Mouse (Mus musculus): ENCODE results near the gene Timeless. TPM values are rescaled to one million over a fixed set of nuclear protein-coding genes. Genes with fewer than 3 reads are reported as not detected.
"Not testable (repeated sequence)": the region's sequence is repeated elsewhere in the genome, so short reads cannot be mapped to it uniquely, and the experiment has no call there.

Timeless gene
- polyA plus RNA-seq (2015; fragmentation: Nextera tagmentation; extraction: Ambion mirVana), result 43.7 and 46.4 TPM in 2 replicates

- H3K9me3 ChIP-seq, result no peaks in the 10 kb centered on the region
- WGBS, result under 1% methylated on average over 48 of the region's 58 CpGs
- peaks cover 7% of the 10 kb centered on the region for H3K4me1 ChIP-seq
- H3K27ac ChIP-seq, result peak within 1 kb of the TSS; percentile 96
- peak; percentile 91 for ATAC-seq (ENCODE audit: insufficient read depth, low FRiP score, low read depth)
- no peaks in the 10 kb centered on the region for H3K27me3 ChIP-seq (replicated peaks)
- H3K4me3 ChIP-seq (replicated peaks), result peak within 1 kb of the TSS; percentile 77
- H3K9ac ChIP-seq, result peak within 1 kb of the TSS; percentile 75
- H3K36me3 ChIP-seq, result no peaks in the 10 kb centered on the region
- peak within 1 kb of the TSS; percentile 66 for H3K4me2 ChIP-seq
These were observed at the start of gene Timeless for GRCm38 (mm10) chr10:128231697-128232419. Timeless (plus strand) TSS chr10:128232065.

- Histone ChIP-seq H3K36me3 (no peaks in the 10 kb centered on the region), H3K9ac (no peak overlapping the region), H3K27me3 (replicated peaks) (no peaks in the 10 kb centered on the region), H3K4me3 (replicated peaks) (no peak overlapping the region), H3K27ac (no peak overlapping the region), H3K4me1 (no peaks in the 10 kb centered on the region), H3K9me3 (no peaks in the 10 kb centered on the region), H3K4me2 (no peak overlapping the region)
- WGBS, result 61% methylated on average over 2 of the region's 2 CpGs
- no peak for ATAC-seq (ENCODE audit: insufficient read depth, low FRiP score, low read depth)
These were observed 47.6 kb upstream of the Timeless start for GRCm38 (mm10) chr10:128184296-128184695.

GRCm38 (mm10) chr10:128185277-128185940 lies 46.5 kb upstream of the Timeless start:
- Histone ChIP-seq H3K27ac (no peak overlapping the region), H3K36me3 (no peaks in the 10 kb centered on the region), H3K27me3 (replicated peaks) (no peaks in the 10 kb centered on the region), H3K4me1 (no peaks in the 10 kb centered on the region), H3K9ac (no peak overlapping the region), H3K4me3 (replicated peaks) (no peak overlapping the region), H3K4me2 (no peak overlapping the region), H3K9me3 (no peaks in the 10 kb centered on the region)
- ATAC-seq (ENCODE audit: insufficient read depth, low FRiP score, low read depth), result no peak
- 61% methylated on average over 6 of the region's 6 CpGs for WGBS

- Histone ChIP-seq H3K9me3 (no peaks in the 10 kb centered on the region), H3K36me3 (no peaks in the 10 kb centered on the region), H3K27me3 (replicated peaks) (no peaks in the 10 kb centered on the region), H3K4me1 (no peaks in the 10 kb centered on the region), H3K4me3 (replicated peaks) (no peak overlapping the region), H3K27ac (no peak overlapping the region), H3K9ac (no peak overlapping the region), H3K4me2 (no peak overlapping the region)
- WGBS, result 47% methylated on average over 2 of the region's 2 CpGs
- ATAC-seq (ENCODE audit: insufficient read depth, low FRiP score, low read depth), result peak; percentile 47; the same call in 1 of the 2 replicates
These were observed 45.9 kb upstream of the Timeless start for GRCm38 (mm10) chr10:128185959-128186358.

GRCm38 (mm10) chr10:128187181-128187605 lies 44.7 kb upstream of the Timeless start:
- no peak overlapping the region for H3K9ac ChIP-seq
- H3K4me2 ChIP-seq, result no peak overlapping the region
- no peaks in the 10 kb centered on the region for H3K36me3 ChIP-seq
- no peaks in the 10 kb centered on the region for H3K27me3 ChIP-seq (replicated peaks)
- 66% methylated on average over 5 of the region's 5 CpGs for WGBS
- no peak overlapping the region for H3K27ac ChIP-seq
- H3K9me3 ChIP-seq, result no peaks in the 10 kb centered on the region
- peak; percentile 59; the same call in 1 of the 2 replicates for ATAC-seq (ENCODE audit: insufficient read depth, low FRiP score, low read depth)
- no peaks in the 10 kb centered on the region for H3K4me1 ChIP-seq
- H3K4me3 ChIP-seq (replicated peaks), result no peak overlapping the region

- no peak overlapping the region for H3K27ac ChIP-seq
- no peaks in the 10 kb centered on the region for H3K9me3 ChIP-seq
- ATAC-seq (ENCODE audit: insufficient read depth, low FRiP score, low read depth), result no peak
- H3K9ac ChIP-seq, result no peak overlapping the region
- H3K4me3 ChIP-seq (replicated peaks), result no peak overlapping the region
- WGBS, result 45% methylated on average over 2 of the region's 2 CpGs
- no peaks in the 10 kb centered on the region for H3K4me1 ChIP-seq
- H3K4me2 ChIP-seq, result no peak overlapping the region
- no peaks in the 10 kb centered on the region for H3K27me3 ChIP-seq (replicated peaks)
- H3K36me3 ChIP-seq, result no peaks in the 10 kb centered on the region
These were observed 43.5 kb upstream of the Timeless start for GRCm38 (mm10) chr10:128188242-128188877.

- H3K4me3 ChIP-seq (replicated peaks), result no peak overlapping the region
- no peak overlapping the region for H3K27ac ChIP-seq
- H3K4me2 ChIP-seq, result no peak overlapping the region
- H3K4me1 ChIP-seq, result peaks cover 7% of the 10 kb centered on the region
- peaks cover 8% of the 10 kb centered on the region for H3K27me3 ChIP-seq (replicated peaks)
- H3K9ac ChIP-seq, result no peak overlapping the region
- H3K36me3 ChIP-seq, result no peaks in the 10 kb centered on the region
- no peaks in the 10 kb centered on the region for H3K9me3 ChIP-seq
- WGBS, result 56% methylated on average over 2 of the region's 2 CpGs
- ATAC-seq (ENCODE audit: insufficient read depth, low FRiP score, low read depth), result no peak
These were observed 40.4 kb upstream of the Timeless start for GRCm38 (mm10) chr10:128191472-128191871.

GRCm38 (mm10) chr10:128192030-128192766 lies 39.7 kb upstream of the Timeless start:
- H3K4me3 ChIP-seq (replicated peaks); H3K9ac ChIP-seq; H3K36me3 ChIP-seq; ATAC-seq (ENCODE audit: insufficient read depth, low FRiP score, low read depth); H3K27ac ChIP-seq; H3K9me3 ChIP-seq; H3K4me1 ChIP-seq; H3K4me2 ChIP-seq; H3K27me3 ChIP-seq (replicated peaks): not testable (repeated sequence)
- WGBS, result 88% methylated on average over 3 of the region's 3 CpGs

GRCm38 (mm10) chr10:128193113-128193512 lies 38.8 kb upstream of the Timeless start:
- no peaks in the 10 kb centered on the region for H3K36me3 ChIP-seq
- 92% methylated on average over 6 of the region's 6 CpGs for WGBS
- peaks cover 8% of the 10 kb centered on the region for H3K27me3 ChIP-seq (replicated peaks)
- H3K9me3 ChIP-seq, result no peaks in the 10 kb centered on the region
- no peak overlapping the region for H3K4me3 ChIP-seq (replicated peaks)
- H3K9ac ChIP-seq, result no peak overlapping the region
- peaks cover 7% of the 10 kb centered on the region for H3K4me1 ChIP-seq
- no peak overlapping the region for H3K27ac ChIP-seq
- no peak for ATAC-seq (ENCODE audit: insufficient read depth, low FRiP score, low read depth)
- H3K4me2 ChIP-seq, result no peak overlapping the region

GRCm38 (mm10) chr10:128194024-128194550 lies 37.8 kb upstream of the Timeless start, which contains the start of gene Gls2:
Gls2 (plus strand) TSS chr10:128194457.
- Histone ChIP-seq H3K9me3 (no peaks in the 10 kb centered on the region), H3K36me3 (no peaks in the 10 kb centered on the region), H3K9ac (peak within 1 kb of the TSS; percentile 52), H3K4me1 (peaks cover 7% of the 10 kb centered on the region), H3K4me2 (peak within 1 kb of the TSS; percentile 100), H3K4me3 (replicated peaks) (peak within 1 kb of the TSS; percentile 74), H3K27me3 (replicated peaks) (peaks cover 8% of the 10 kb centered on the region), H3K27ac (peak within 1 kb of the TSS; percentile 55)
- under 1% methylated on average over 46 of the region's 46 CpGs for WGBS
- ATAC-seq (ENCODE audit: insufficient read depth, low FRiP score, low read depth), result peak; percentile 97

Data from stomach, embryonic 15.5 days (tissue).